Mouse (Mus musculus) frontal cortex, adult 2 months (tissue): ENCODE results near the gene Prkcz. TPM values are rescaled to one million over a fixed set of nuclear protein-coding genes. Genes with fewer than 3 reads are reported as not detected.
A peak's percentile ranks its signal among the peaks of the same experiment; 100 is the strongest.

Experiments
- DNase-seq, 2 experiments: peaks; one replicate each; pipeline ENCODE4 v3.0.0; 2022; ENCODE audit warnings: low spot score in 1 of 2; ENCODE audit errors: extremely low spot score in 1 of 2
- polyA plus RNA-seq: library from polyadenylated mRNA; depleted of rRNA; stranded (reverse); fragments of >200 nt; gene quantifications from 2 replicates; pipeline ENCODE4 v1.2.3, GENCODE M21; 2012

Gene Prkcz
- polyA plus RNA-seq, 1 experiment = 217 TPM

DNA sequence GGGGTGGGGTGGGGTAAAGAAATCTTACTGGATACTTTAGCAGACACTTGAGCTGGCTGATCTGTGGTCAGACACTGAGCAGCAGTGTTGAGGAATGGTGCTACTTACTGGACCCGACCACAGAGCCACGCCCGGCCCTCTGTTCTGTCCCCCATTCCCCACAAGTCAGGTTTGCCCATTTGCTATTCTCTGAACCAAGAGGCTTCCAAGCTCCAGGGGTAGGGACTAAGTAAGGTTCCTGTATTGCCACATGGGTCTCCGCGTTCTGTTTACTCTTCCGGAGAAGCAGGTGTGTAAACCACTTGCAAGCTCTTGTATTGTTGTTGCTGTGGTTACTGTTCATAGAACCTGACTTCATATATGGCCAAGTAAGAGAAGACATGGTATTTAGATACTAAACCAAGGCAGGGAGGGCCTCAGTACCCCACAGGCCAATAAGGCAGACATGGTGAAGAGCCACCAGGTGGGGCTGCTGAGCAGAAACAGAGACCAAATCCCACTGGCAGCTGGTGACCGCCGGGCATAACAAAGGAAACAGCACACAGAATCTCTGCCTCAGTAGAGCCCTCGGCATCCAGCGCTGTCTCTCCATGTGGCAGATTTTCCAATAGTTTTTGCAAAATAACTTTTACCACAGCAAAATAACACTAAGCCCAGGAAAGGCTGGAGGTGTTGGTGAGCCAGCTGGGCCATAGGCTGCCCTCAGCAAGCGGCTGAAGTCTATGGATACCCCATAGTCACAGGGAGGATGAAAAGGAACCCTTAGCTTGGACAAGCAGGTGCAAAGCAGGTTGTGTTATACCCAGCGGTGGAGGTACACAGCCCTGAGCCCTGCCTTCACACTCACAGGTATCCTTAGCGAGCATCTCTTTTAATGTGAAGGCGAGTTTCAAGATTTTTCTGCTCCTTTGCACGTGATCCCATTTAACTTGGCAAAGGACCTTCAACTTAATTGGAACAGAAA, 40.6 kb downstream of the Prkcz start:
- peak in 1 of 2 experiments; percentile 68 for DNase-seq

DNA sequence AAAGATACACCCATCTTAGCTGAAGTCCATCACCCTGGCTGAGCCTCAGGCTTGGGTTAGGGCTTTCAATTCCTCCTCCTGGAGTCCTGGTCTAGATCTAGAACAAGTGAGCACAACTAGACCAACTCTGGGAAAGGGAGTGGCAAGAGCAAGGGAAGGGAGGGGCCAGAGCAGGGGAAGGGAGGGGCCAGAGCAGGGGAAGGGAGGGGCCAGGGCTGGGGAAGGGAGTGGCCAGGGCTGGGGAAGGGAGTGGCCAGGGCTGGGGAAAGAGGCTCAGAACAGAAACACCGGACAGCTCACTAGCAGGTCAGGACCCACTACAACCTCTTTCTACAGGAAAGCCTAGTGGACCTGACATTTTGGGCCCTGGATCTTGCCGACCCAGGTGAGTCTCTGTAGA, 42.9 kb downstream of the Prkcz start:
- no peak for DNase-seq

DNA sequence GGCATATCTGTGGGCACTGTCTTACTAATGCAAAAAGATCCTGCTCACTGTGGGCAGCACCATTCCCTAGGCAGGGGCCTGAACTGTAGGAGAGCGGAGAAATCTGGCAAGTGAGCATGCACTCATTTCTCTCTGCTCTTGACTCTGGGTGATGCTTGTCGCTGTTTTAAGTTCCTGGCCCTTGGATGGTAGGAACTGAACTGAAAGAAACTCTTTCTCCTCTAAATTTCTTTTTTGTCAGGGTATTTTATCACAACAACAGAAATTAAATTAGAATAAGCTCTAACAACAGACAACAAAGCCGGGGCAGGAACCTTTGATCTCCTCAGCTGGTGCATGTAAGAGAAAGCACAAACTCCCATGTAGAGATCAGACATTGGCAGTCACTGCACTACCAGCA, 46.1 kb downstream of the Prkcz start:
- DNase-seq = no peak

DNA sequence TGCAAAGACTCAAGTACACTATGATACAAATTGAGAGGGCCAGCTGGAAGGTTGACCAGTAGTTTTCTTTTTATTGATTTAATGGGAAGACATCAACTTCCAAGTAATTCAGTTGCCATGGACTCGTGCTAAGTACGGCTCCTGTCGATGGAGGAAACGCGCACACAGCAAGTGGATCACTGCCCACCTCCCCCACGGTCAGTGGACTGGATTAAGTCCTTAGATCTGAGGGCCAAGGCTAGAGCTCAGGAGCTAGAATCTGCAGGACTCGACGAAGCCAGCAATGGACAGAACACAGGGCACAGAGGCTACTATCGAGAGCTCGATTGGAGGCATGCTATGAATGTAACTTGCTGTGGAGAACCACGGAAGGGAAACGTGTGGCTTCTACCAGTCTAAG, 52.5 kb downstream of the Prkcz start:
- DNase-seq = no peak

DNA sequence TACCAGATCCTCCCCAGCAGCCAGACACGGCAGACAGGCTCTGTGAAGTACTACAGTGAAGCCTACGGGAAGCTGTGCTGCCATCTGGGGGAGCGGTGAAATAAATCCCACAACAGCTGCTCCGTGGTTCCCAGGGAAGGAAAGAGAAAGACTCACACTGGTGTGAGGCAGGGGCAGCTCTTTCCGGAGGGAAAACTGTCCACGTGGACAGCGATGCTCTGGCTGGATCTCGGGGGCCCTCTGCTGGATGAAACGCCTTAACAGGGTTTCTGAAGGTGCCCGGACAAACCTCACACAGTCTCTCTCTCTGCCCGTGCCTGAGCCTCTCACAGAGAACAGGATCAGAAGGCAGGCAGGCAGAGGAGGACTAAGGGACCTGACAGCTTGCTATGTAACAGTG, 53.1 kb downstream of the Prkcz start:
- DNase-seq = peak; percentile 80 to 93

DNA sequence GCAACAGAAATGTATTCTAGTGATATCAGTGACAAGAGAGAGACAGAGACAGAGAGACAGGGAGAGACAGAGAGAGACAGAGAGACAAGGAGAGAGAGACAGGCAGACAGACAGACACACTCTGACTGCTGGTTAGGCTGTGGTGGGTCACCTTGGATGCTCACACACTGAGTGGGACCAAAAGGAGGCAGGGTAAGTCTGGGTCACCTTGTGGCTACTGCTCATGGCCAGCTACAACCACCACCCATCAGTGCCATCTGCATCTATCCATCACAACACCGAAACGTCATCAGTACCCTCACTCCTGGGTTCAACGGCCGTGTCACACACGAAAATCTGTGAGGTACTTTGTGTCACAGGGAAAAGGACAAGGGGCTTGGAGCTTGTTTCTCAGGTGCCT, 53.6 kb downstream of the Prkcz start:
- no peak for DNase-seq

DNA sequence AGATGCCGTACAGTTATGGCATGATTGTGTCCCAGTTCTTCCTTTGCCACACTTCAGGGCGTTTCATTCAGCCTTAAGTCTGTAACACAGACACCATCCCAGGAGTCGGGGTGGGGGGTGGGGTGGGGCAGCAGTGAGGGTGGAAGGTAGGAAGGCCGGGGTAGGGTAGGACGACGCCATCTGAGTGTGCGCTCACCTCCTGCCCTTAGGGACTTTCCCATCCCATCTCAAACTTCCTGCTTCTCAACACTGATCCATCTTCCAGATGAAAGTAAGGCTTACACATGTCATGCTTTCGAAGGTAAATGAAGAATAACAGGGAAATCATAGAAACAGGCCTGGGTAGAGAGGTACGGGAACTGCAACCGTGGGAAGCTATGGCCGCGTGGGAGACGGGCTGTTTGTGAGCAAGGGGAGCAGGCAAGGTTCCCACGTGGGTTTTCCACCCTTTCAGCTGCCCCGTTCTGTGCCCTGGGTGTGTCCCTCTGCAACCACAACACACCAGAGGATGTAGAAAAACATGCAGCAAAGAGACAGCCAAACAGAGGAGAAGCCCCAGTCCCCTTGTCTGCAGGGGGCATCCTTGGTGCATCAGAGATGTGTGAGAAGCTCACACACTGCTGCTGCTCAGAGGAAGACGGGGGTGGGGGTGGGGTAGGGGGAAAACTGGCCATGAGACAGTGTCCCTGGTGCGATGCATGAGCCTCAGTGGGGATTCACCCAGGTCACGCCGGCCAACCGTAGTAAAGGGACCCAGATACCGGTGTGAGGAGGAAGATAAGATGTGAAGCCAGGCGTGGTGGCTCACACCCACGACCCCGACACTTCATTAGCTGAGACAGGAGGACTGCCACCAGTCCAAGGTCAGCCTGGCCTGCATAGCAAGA, 54.6 kb downstream of the Prkcz start:
- no peak for DNase-seq

DNA sequence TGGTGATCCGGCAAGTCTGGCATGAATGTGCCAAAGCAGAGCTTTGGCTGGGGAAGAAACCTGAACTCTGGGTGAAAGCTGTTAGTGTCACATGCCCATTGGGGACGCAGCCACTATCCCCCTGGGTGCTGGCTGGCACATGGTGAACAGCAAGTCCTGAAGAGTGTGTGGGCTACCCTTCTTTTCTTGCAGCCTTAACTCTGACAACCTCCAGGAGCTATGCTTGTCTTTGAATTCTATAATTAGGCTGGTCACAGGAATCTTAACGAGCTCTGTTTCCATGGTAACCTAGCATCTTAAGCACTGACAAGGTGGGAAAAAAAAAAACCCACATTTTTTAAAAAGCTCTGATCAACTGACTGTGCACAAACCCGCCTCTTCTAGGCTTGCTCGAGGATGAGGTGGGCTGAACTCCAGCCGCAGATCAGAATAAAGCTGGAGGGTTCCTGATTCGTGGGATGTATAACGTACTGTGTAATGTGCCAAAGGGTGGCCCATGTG, 55.6 kb downstream of the Prkcz start:
- peak; percentile 82 to 85 for DNase-seq

DNA sequence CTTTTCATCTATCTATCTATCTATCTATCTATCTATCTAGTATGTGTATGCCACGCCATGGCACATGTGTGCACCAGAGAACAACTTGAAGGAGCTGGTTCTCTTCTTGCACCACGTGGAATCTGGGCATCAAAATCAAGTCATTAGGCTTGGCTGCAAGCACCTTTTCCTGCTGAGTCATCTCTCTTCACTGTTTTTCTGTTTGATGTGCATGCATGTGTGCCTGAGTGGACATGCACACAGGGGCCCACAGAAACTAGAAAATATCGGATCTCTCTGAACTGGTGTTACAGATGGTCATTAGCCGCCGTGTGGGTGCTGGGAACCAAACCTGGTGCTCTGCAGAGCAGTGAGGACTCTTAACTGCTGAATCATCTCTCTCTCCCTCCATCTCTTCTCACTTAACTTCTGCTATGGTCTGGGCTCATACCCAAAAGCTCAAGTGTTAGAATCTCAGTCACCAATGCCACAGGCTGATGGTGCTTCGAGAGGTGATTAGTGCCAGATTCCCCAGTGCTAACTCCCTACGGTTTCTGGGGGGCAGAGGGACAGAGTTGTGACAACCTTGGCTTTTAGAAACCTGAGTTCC, 56.6 kb downstream of the Prkcz start:
- DNase-seq = no peak

DNA sequence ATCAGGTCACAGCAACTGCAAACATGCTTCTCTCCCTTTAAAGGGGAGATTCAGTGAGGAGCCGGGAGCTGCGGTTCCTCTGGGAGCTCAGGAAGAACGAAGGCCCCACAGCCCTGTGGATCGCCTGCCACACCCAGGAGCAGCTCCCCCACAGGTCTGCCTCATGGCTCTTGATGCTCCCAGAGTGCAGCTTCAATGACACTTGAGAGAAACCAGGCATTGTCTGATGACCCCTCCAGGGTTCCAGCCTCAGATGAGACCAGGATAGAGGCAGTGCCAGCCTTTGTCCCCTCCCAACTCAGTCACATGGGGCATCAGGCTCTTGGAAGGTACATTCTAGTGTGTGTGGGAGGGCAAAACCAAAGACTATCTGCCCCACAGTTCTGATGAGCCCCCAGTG, 59.2 kb downstream of the Prkcz start:
- no peak for DNase-seq

DNA sequence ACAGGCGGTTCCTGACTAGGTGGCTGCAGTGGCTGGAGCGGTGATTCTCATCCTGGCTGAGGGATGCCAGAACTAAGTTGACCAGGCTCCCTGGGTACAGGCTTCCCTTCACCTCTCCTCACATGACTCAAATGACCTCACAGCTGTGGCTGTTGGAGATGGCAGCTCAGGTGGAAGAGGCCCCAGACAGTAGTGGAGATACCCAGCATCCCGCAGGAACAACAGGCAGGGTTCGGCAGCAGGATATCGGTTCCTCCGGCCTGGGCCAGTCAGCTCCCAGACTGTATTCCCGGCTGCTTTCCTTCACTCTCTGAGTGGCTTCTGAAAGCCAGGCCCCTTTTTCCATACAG, 60.1 kb downstream of the Prkcz start:
- no peak for DNase-seq

DNA sequence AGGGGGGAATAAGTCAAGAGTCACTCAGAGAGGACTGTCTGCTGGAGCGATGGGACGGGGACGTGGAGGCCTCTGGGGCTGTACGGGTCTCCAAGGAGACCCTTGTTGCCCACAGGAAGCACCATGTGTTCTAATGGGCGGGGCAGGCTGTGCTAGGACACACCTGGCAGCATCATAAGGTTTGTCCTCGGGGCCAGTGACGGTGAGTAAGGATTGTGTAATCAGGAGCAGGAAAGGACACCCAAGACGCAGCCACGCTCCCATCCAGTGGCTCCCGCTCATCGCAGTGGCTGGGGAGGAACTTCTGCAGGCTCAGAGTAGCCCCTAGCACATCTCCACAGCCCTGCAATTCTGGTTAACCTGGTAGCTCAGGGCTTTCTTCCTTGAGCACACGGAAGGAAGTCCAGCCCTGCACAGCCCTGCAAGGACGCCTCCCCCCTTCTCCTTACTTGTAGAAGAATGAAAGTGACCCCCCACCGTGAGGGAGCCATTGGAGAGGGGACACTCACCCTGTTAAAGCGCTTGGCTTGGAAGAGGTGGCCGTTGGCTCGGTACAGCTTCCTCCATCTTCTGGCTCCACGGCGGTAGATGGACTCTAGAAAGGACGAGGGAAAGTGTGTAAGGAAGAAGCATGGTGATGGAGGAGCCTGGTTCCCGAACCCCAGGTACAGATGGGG, 60.6 kb downstream of the Prkcz start:
- no peak for DNase-seq

DNA sequence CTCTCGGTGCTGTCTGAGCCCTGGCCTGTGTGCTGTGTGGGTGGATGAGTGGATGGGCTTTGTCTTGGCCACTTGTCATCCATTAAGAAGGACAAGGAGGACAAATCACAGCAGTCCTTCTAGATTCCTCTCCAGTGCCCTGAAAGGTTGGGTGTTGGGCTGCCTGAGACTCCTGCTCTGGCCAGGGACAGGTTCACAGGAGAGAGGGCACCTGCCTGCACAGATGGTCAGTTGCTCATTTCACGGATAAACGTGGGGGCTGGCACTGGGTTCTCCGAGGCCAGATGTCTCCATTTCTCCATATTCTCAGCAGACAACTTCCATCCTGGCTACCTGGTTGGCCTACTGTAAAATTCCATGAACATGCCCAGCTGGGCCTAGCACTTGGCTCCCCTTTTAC, 62.3 kb downstream of the Prkcz start:
- no peak for DNase-seq

DNA sequence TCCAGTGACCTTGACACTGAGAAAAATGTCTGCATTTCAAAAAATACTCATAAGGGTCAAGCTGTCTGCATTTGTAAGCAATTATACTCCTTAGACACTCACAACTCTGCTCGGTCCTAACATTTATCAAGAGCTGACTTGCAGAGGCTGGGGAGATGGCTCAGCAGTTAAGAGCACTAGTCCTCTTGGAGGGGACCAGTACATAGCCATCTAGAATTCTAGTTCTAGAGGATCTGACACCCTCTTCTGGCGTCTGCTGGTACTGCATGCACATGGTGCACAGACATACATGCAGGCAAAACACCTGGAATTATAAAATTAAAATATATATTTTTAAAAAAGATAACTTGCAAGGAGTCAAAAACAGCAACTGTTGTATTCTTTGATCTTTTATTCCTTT, 64.1 kb downstream of the Prkcz start:
- no peak for DNase-seq

DNA sequence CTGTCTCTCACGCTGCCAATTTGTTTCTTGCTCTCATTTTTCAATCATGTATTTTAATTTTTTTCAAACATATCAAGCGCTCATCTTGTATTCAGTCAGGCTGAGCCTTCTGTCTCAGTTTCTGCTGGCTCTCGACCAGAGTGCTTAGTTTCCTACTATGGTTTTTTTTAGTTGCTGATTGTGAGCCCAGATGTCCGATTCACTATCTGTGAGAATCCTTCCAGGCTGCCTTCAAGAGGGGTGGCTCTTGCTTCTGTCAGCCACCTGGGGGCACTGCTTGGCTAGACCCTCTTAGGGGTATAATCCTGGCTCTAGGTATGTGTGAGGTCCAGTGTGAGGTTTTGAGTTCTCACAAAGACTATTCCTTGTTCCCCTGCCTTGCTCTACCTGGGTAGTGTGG, 65.2 kb downstream of the Prkcz start:
- DNase-seq = peak; percentile 71 to 86

DNA sequence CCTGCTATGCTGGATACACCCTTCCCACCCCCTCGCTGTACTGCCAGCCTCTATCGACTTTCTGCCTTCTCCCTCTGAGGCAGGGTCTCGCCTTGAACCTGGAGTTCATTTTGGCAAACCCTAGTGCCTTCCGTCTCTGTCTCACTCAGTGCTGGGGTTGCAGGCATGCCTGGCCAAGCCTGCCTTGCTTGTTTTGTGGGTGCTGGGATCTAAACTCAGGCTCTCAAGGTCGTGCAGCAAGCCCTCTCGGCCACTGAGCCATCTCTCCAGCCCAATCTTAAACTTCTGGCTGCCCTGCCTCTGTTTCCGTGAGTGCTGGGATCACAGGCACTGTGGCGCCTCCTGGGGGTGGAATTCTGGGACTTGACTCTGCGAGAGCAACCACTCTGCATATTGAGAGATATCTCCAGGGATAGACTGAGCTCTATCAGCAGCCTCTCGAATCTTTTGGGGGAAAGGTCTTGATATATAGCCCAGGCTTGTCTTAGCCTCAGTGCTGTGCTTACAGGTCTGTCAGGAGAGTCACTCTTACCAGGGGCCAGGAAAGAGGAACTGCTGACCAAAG, 66.1 kb downstream of the Prkcz start:
- no peak for DNase-seq

DNA sequence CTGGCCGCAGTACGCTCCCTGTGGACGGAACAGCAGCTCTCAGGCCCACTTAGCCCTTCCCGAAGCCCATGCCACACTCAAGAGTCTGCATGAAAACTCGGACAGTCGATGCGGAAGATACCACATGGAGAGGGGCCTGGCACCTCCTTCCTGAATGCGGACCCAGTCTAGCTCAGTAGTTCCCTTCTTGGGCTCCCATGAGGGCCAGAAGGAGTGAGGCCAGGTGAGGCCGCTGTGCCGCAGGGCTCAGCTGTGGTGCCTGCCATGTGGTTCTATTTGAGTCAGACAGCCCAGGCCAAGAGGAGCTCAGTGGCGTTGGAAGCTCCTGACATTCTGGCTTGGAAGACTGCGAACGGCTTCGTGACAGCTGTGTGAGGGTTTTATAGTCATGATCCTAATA, 66.8 kb downstream of the Prkcz start:
- DNase-seq = no peak

DNA sequence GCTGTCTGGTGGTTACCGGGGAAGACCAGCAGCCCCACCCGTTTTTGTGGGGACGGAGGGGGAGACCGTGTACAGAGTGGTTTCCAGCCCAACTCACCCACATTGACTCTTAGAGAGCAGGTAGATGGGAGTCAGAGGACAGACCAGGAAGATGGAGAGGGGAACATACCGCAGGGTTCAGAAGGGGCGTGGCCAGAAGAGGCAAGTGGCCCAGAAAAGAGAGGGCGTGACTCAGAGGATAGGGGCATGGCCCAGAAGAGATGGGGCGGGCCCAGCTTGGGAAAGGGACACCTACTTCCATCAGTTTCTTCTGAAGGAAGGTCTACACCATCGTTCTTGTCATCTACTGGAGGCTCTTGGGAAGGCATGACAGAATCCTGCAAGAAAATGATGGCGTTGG, 68.3 kb downstream of the Prkcz start:
- DNase-seq = no peak

DNA sequence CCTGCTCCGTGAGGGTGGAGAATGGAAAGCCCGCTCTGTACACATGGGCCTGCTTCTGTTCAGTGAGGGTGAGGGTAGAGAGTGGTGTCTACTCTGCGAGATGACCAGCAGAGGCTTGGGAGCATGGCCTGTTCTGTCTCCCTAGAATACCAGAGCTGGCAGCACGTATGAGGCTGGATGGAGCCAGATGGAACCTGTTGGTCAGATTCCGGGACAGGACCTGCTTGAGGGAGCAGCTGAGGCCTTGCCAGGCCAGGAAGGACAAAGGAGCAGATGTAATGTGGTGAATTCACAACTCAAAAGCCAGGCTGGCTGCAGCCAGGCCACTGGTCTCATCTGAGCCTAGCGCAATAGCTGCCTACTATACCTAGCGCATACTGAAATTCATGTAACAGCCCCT, 71.1 kb downstream of the Prkcz start:
- DNase-seq = no peak

DNA sequence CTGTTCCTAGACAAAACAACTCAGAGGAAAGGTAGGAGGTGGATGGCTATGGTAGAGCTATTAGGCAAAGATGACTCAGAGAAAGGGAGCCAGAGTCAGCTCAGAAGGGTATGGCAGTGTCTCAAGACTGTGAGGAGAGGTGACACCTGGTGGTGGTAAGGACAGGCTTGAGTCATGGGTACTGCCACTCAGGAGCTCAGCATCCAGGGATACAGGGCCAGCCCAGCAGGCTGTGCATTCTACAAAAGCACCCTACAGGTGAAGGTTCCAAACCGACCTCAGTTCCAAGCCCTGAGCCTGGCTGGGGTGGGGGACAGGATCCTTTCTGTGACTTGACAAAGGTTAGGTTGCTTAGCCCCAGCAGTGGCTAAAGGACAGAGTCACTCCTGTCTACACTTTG, 72.6 kb downstream of the Prkcz start:
- DNase-seq = no peak
